Mouse (Mus musculus): Measurements from ENCODE around the gene Gm20422.

Gene Gm20422

DNA sequence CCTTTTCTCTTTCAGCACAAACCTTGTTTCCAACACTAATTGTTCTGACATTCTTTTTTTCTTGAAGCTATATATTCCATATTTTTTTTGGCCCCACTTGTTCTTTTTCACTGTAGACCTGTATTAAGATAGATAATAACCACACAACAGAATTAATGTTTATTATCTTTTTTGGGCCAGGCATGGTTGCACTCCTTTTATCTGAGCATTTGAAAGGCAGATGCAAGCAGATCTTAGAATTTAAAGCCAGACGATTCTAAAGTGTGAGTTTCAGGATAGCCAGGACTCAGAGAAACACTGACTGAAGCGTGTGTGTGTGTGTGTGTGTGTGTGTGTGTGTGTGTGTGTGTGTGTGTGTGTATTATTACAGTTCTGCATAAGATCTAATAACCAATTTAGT lies 22.2 kb downstream of the Gm20422 start:
- Histone ChIP-seq H3K4me3 (replicated peaks; ENCODE audit: low read length) (no peak overlapping the region), H3K27me3 (ENCODE audit: insufficient read depth, low read length) (no peaks in the 10 kb centered on the region), H3K36me3 (ENCODE audit: insufficient read depth, low read length) (peaks cover 4% of the 10 kb centered on the region; the same call in 1 of the 2 replicates), H3K4me1 (replicated peaks; ENCODE audit: low read depth, low read length) (peaks cover 26% of the 10 kb centered on the region), H3K9me3 (ENCODE audit: low read length) (no peaks in the 10 kb centered on the region)
- TF ChIP-seq POU5F1 (IDR thresholded peaks at IDR 0.05; ENCODE audit: borderline replicate concordance, low read length) (no peak), NANOG (IDR thresholded peaks at IDR 0.05; ENCODE audit: borderline replicate concordance, low read length) (no peak), CTCF (conservative IDR thresholded peaks at IDR 0.05; ENCODE audit: low read length) (no peak)

- no peaks in the 10 kb centered on the region for H3K27me3 ChIP-seq (ENCODE audit: insufficient read depth, low read length)
- H3K9me3 ChIP-seq (ENCODE audit: low read length) = no peaks in the 10 kb centered on the region
- H3K4me1 ChIP-seq (replicated peaks; ENCODE audit: low read depth, low read length) = peaks cover 17% of the 10 kb centered on the region
- TF ChIP-seq POU5F1 (IDR thresholded peaks at IDR 0.05; ENCODE audit: borderline replicate concordance, low read length) (no peak), CTCF (conservative IDR thresholded peaks at IDR 0.05; ENCODE audit: low read length) (no peak), NANOG (IDR thresholded peaks at IDR 0.05; ENCODE audit: borderline replicate concordance, low read length) (no peak)
- H3K4me3 ChIP-seq (replicated peaks; ENCODE audit: low read length) = peak within 1 kb of the TSS; percentile 90
- H3K36me3 ChIP-seq (ENCODE audit: insufficient read depth, low read length) = no peaks in the 10 kb centered on the region
Observed at GRCm38 (mm10) chr8:69749544-69750454, 24.9 kb downstream of the Gm20422 start, which contains the start of gene Zfp963. Gene Zfp963, minus strand, starts transcription at chr8:69749970.

GRCm38 (mm10) chr8:69741231-69741630 lies 33.5 kb downstream of the Gm20422 start:
- Histone ChIP-seq H3K36me3 (ENCODE audit: insufficient read depth, low read length) (no peaks in the 10 kb centered on the region), H3K9me3 (ENCODE audit: low read length) (no peaks in the 10 kb centered on the region), H3K4me3 (replicated peaks; ENCODE audit: low read length) (no peak overlapping the region), H3K4me1 (replicated peaks; ENCODE audit: low read depth, low read length) (no peaks in the 10 kb centered on the region), H3K27me3 (ENCODE audit: insufficient read depth, low read length) (no peaks in the 10 kb centered on the region)
- no peak for TF ChIP-seq POU5F1 (IDR thresholded peaks at IDR 0.05; ENCODE audit: borderline replicate concordance, low read length)
- TF ChIP-seq NANOG (IDR thresholded peaks at IDR 0.05; ENCODE audit: borderline replicate concordance, low read length) = no peak
- no peak for TF ChIP-seq CTCF (conservative IDR thresholded peaks at IDR 0.05; ENCODE audit: low read length)

DNA sequence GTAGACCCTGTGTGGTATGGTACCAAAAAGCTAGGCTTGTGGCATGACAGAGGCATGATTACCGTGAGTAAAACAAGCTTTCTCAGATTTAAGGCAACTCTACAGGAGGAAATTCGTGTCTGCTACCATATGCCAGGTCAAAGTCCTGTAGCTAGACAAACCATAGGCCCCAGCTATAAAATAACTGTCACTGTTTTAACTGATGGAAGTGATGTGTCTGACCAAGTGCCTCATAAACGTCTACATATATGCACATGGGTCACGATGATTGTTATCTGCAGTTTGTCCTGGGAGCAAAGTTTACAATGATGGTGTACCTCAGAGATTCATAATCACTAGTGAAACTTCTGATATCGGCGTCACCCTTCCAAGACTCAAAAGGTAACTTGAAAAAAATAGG lies 33.9 kb downstream of the Gm20422 start:
- H3K4me3 ChIP-seq (replicated peaks; ENCODE audit: low read length) = no peak overlapping the region
- H3K27me3 ChIP-seq (ENCODE audit: insufficient read depth, low read length) = no peaks in the 10 kb centered on the region
- H3K4me1 ChIP-seq (replicated peaks; ENCODE audit: low read depth, low read length) = no peaks in the 10 kb centered on the region
- no peak for TF ChIP-seq POU5F1 (IDR thresholded peaks at IDR 0.05; ENCODE audit: borderline replicate concordance, low read length)
- no peak for TF ChIP-seq CTCF (conservative IDR thresholded peaks at IDR 0.05; ENCODE audit: low read length)
- no peaks in the 10 kb centered on the region for H3K36me3 ChIP-seq (ENCODE audit: insufficient read depth, low read length)
- no peaks in the 10 kb centered on the region for H3K9me3 ChIP-seq (ENCODE audit: low read length)

DNA sequence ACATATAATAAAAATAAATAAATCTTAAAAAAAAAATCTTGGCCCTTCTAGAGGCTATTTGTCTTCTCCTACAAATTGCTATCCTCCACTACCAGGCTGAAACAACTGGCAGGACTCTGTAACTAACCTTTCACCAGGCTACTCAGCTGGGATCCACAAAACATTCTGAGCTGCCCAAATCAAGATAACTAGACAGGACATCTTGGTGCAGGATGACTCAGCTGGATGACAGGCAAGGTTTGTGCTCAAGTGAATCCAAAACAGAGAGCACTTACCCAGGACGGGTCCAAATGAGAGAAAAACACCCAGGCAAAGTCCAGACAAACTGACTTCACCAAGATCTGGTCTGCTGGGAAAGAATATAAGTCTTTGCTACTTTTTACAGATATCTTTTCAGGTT lies 39.2 kb downstream of the Gm20422 start:
- no peaks in the 10 kb centered on the region for H3K4me1 ChIP-seq (replicated peaks; ENCODE audit: low read depth, low read length)
- TF ChIP-seq NANOG (IDR thresholded peaks at IDR 0.05; ENCODE audit: borderline replicate concordance, low read length) (no peak), POU5F1 (IDR thresholded peaks at IDR 0.05; ENCODE audit: borderline replicate concordance, low read length) (no peak), CTCF (conservative IDR thresholded peaks at IDR 0.05; ENCODE audit: low read length) (no peak)
- H3K36me3 ChIP-seq (ENCODE audit: insufficient read depth, low read length) = no peaks in the 10 kb centered on the region
- H3K27me3 ChIP-seq (ENCODE audit: insufficient read depth, low read length) = no peaks in the 10 kb centered on the region
- H3K9me3 ChIP-seq (ENCODE audit: low read length) = 0 out of 2 replicates have a peak, but pooled peaks cover 4% of the 10 kb centered on the region
- H3K4me3 ChIP-seq (replicated peaks; ENCODE audit: low read length) = no peak overlapping the region

GRCm38 (mm10) chr8:69717232-69717580 lies 57.5 kb downstream of the Gm20422 start:
- TF ChIP-seq POU5F1 (IDR thresholded peaks at IDR 0.05; ENCODE audit: borderline replicate concordance, low read length) (no peak), NANOG (IDR thresholded peaks at IDR 0.05; ENCODE audit: borderline replicate concordance, low read length) (no peak), CTCF (conservative IDR thresholded peaks at IDR 0.05; ENCODE audit: low read length) (no peak)
- peaks cover 54% of the 10 kb centered on the region for H3K9me3 ChIP-seq (ENCODE audit: low read length)
- H3K4me3 ChIP-seq (replicated peaks; ENCODE audit: low read length) = peak overlapping the region; percentile 78
- no peaks in the 10 kb centered on the region for H3K36me3 ChIP-seq (ENCODE audit: insufficient read depth, low read length)
- H3K4me1 ChIP-seq (replicated peaks; ENCODE audit: low read depth, low read length) = no peaks in the 10 kb centered on the region
- no peaks in the 10 kb centered on the region for H3K27me3 ChIP-seq (ENCODE audit: insufficient read depth, low read length)

GRCm38 (mm10) chr8:69716403-69717231 lies 58.1 kb downstream of the Gm20422 start:
- Histone ChIP-seq H3K36me3 (ENCODE audit: insufficient read depth, low read length) (no peaks in the 10 kb centered on the region), H3K4me1 (replicated peaks; ENCODE audit: low read depth, low read length) (no peaks in the 10 kb centered on the region), H3K4me3 (replicated peaks; ENCODE audit: low read length) (peak overlapping the region; percentile 78), H3K27me3 (ENCODE audit: insufficient read depth, low read length) (no peaks in the 10 kb centered on the region), H3K9me3 (ENCODE audit: low read length) (peaks cover 54% of the 10 kb centered on the region)
- TF ChIP-seq NANOG (IDR thresholded peaks at IDR 0.05; ENCODE audit: borderline replicate concordance, low read length) (no peak), CTCF (conservative IDR thresholded peaks at IDR 0.05; ENCODE audit: low read length) (no peak), POU5F1 (IDR thresholded peaks at IDR 0.05; ENCODE audit: borderline replicate concordance, low read length) (no peak)

- TF ChIP-seq CTCF (conservative IDR thresholded peaks at IDR 0.05; ENCODE audit: low read length) = no peak
- no peak for TF ChIP-seq POU5F1 (IDR thresholded peaks at IDR 0.05; ENCODE audit: borderline replicate concordance, low read length)
- no peak for TF ChIP-seq NANOG (IDR thresholded peaks at IDR 0.05; ENCODE audit: borderline replicate concordance, low read length)
- H3K4me3 ChIP-seq (replicated peaks; ENCODE audit: low read length) = no peak overlapping the region
- H3K27me3 ChIP-seq (ENCODE audit: insufficient read depth, low read length) = no peaks in the 10 kb centered on the region
- H3K36me3 ChIP-seq (ENCODE audit: insufficient read depth, low read length) = no peaks in the 10 kb centered on the region
- peaks cover 54% of the 10 kb centered on the region for H3K9me3 ChIP-seq (ENCODE audit: low read length)
- H3K4me1 ChIP-seq (replicated peaks; ENCODE audit: low read depth, low read length) = no peaks in the 10 kb centered on the region
Observed at GRCm38 (mm10) chr8:69715366-69715765, 59.3 kb downstream of the Gm20422 start.
